Mouse (Mus musculus): ENCODE data around the gene Sbno2. TPM values are rescaled to one million over a fixed set of nuclear protein-coding genes. Genes with fewer than 3 reads are reported as not detected.

Gene Sbno2
- polyA plus RNA-seq, 1 experiment, result 29.4 TPM

- no peaks in the 10 kb centered on the region for H3K27me3 ChIP-seq (ENCODE audit: control insufficient read depth, insufficient read depth, insufficient read length)
- peak overlapping the region; percentile 98 for H3ac ChIP-seq (ENCODE audit: control insufficient read depth, insufficient read length, low read depth)
- H3K79me2 ChIP-seq (ENCODE audit: control insufficient read depth, insufficient read depth), result peaks cover 85% of the 10 kb centered on the region
- peak; percentile 14 for TF ChIP-seq MAX (IDR thresholded peaks at IDR 0.05)
- no peak for TF ChIP-seq CEBPB (IDR thresholded peaks at IDR 0.05; ENCODE audit: low read depth)
- TF ChIP-seq CTCF (IDR thresholded peaks at IDR 0.05; ENCODE audit: control insufficient read depth, insufficient read depth, insufficient read length), result no peak
- H3K79me3 ChIP-seq (ENCODE audit: low read depth), result peaks cover 69% of the 10 kb centered on the region
- peak overlapping the region; percentile 93 for H3K4me3 ChIP-seq (ENCODE audit: insufficient read depth, poor library complexity, severe bottlenecking)
- H3K36me3 ChIP-seq (ENCODE audit: control insufficient read depth, insufficient read depth), result peaks cover 71% of the 10 kb centered on the region
These were observed 46.1 kb upstream of the Sbno2 start for GRCm38 (mm10) chr10:80151211-80152034.

GRCm38 (mm10) chr10:80150226-80151210, 45.1 kb upstream of the Sbno2 start:
- Histone ChIP-seq H3K36me3 (ENCODE audit: control insufficient read depth, insufficient read depth) (peaks cover 69% of the 10 kb centered on the region), H3K27me3 (ENCODE audit: control insufficient read depth, insufficient read depth, insufficient read length) (no peaks in the 10 kb centered on the region), H3K79me2 (ENCODE audit: control insufficient read depth, insufficient read depth) (peaks cover 85% of the 10 kb centered on the region), H3ac (ENCODE audit: control insufficient read depth, insufficient read length, low read depth) (peak overlapping the region; percentile 98), H3K4me3 (ENCODE audit: insufficient read depth, poor library complexity, severe bottlenecking) (peak overlapping the region; percentile 93), H3K79me3 (ENCODE audit: low read depth) (peaks cover 68% of the 10 kb centered on the region)
- TF ChIP-seq FOSL1 (IDR thresholded peaks at IDR 0.05; ENCODE audit: insufficient read depth, low read length, poor library complexity, severe bottlenecking) (no peak), CEBPB (IDR thresholded peaks at IDR 0.05; ENCODE audit: low read depth) (no peak), CTCF (IDR thresholded peaks at IDR 0.05; ENCODE audit: control insufficient read depth, insufficient read depth, insufficient read length) (no peak), MYOG (IDR thresholded peaks at IDR 0.05; ENCODE audit: control insufficient read depth, extremely low read depth, insufficient read length) (no peak), USF1 (IDR thresholded peaks at IDR 0.05; ENCODE audit: low read depth) (no peak), MYOD1 (IDR thresholded peaks at IDR 0.05; ENCODE audit: control insufficient read depth, insufficient read length, low read depth) (no peak), MAX (IDR thresholded peaks at IDR 0.05) (no peak)

- Histone ChIP-seq H3K79me2 (ENCODE audit: control insufficient read depth, insufficient read depth) (peaks cover 85% of the 10 kb centered on the region), H3K27me3 (ENCODE audit: control insufficient read depth, insufficient read depth, insufficient read length) (no peaks in the 10 kb centered on the region), H3K79me3 (ENCODE audit: low read depth) (peaks cover 63% of the 10 kb centered on the region), H3K36me3 (ENCODE audit: control insufficient read depth, insufficient read depth) (peaks cover 69% of the 10 kb centered on the region), H3K4me3 (ENCODE audit: insufficient read depth, poor library complexity, severe bottlenecking) (peak overlapping the region; percentile 93), H3ac (ENCODE audit: control insufficient read depth, insufficient read length, low read depth) (peak overlapping the region; percentile 95)
- TF ChIP-seq CEBPB (IDR thresholded peaks at IDR 0.05; ENCODE audit: low read depth) (no peak), CTCF (IDR thresholded peaks at IDR 0.05; ENCODE audit: control insufficient read depth, insufficient read depth, insufficient read length) (no peak), MYOG (IDR thresholded peaks at IDR 0.05; ENCODE audit: control insufficient read depth, extremely low read depth, insufficient read length) (no peak), USF1 (IDR thresholded peaks at IDR 0.05; ENCODE audit: low read depth) (peak; percentile 82), FOSL1 (IDR thresholded peaks at IDR 0.05; ENCODE audit: insufficient read depth, low read length, poor library complexity, severe bottlenecking) (no peak), MAX (IDR thresholded peaks at IDR 0.05) (peak; percentile 13), MYOD1 (IDR thresholded peaks at IDR 0.05; ENCODE audit: control insufficient read depth, insufficient read length, low read depth) (no peak)
These were observed 44.2 kb upstream of the Sbno2 start for GRCm38 (mm10) chr10:80149291-80150225.

- peak; percentile 86 for TF ChIP-seq CTCF (IDR thresholded peaks at IDR 0.05; ENCODE audit: control insufficient read depth, insufficient read depth, insufficient read length)
- TF ChIP-seq MYOG (IDR thresholded peaks at IDR 0.05; ENCODE audit: control insufficient read depth, extremely low read depth, insufficient read length), result no peak
- Histone ChIP-seq H3K36me3 (ENCODE audit: control insufficient read depth, insufficient read depth) (peaks cover 69% of the 10 kb centered on the region), H3K4me3 (ENCODE audit: insufficient read depth, poor library complexity, severe bottlenecking) (peak overlapping the region; percentile 93), H3ac (ENCODE audit: control insufficient read depth, insufficient read length, low read depth) (peak overlapping the region; percentile 95), H3K27me3 (ENCODE audit: control insufficient read depth, insufficient read depth, insufficient read length) (no peaks in the 10 kb centered on the region), H3K79me2 (ENCODE audit: control insufficient read depth, insufficient read depth) (peaks cover 85% of the 10 kb centered on the region), H3K79me3 (ENCODE audit: low read depth) (peaks cover 60% of the 10 kb centered on the region)
These were observed 43.4 kb upstream of the Sbno2 start for GRCm38 (mm10) chr10:80148610-80149290.
